Mouse (Mus musculus) adrenal gland, postnatal 36 days (tissue): ENCODE results near the gene Myrip. TPM values are rescaled to one million over a fixed set of nuclear protein-coding genes. Genes with fewer than 3 reads are reported as not detected.
"Not testable (repeated sequence)": the region's sequence is repeated elsewhere in the genome, so short reads cannot be mapped to it uniquely, and the experiment has no call there.

Source experiments
- DNase-seq, 2 experiments: peaks; one replicate each; pipeline ENCODE4 v3.0.0; 2021; ENCODE audit warnings: mixed read lengths in 1 of 2
- total RNA-seq, 2 experiments: library from RNA; stranded (reverse); gene quantifications; 2 replicates each; pipeline ENCODE4 v1.2.3; 2021

The Myrip gene
- total RNA-seq, 2 experiments from 2014 or later, result 5.8 to 5.9 TPM

GRCm38 (mm10) chr9:120396579-120397185 is 95.4 kb downstream of the Myrip start:
- no peak for DNase-seq

- no peak for DNase-seq
Measured at GRCm38 (mm10) chr9:120398289-120398688, 97.0 kb downstream of the Myrip start.

GRCm38 (mm10) chr9:120399537-120399936 is 98.2 kb downstream of the Myrip start:
- not testable (repeated sequence) for DNase-seq

- DNase-seq, result no peak
Measured at GRCm38 (mm10) chr9:120402368-120402767, 101.1 kb downstream of the Myrip start.

- no peak for DNase-seq
Measured at GRCm38 (mm10) chr9:120403661-120404060, 102.3 kb downstream of the Myrip start.

GRCm38 (mm10) chr9:120409663-120410181 is 108.4 kb downstream of the Myrip start:
- DNase-seq, result no peak

- DNase-seq, result peak; percentile 53 to 67
Measured at GRCm38 (mm10) chr9:120410421-120410820, 109.1 kb downstream of the Myrip start.

- peak; percentile 74 to 82 for DNase-seq
Measured at GRCm38 (mm10) chr9:120415504-120415903, 114.2 kb downstream of the Myrip start.

GRCm38 (mm10) chr9:120416151-120416550 is 114.8 kb downstream of the Myrip start:
- DNase-seq, result peak in 1 of 2 experiments; percentile 40

GRCm38 (mm10) chr9:120416729-120417128 is 115.4 kb downstream of the Myrip start:
- no peak for DNase-seq

- DNase-seq, result no peak
Measured at GRCm38 (mm10) chr9:120418582-120418981, 117.3 kb downstream of the Myrip start.

GRCm38 (mm10) chr9:120424567-120424966 is 123.3 kb downstream of the Myrip start:
- no peak for DNase-seq

- peak; percentile 52 to 57 for DNase-seq
Measured at GRCm38 (mm10) chr9:120425768-120426167, 124.5 kb downstream of the Myrip start.

- no peak for DNase-seq
Measured at GRCm38 (mm10) chr9:120428181-120428580, 126.9 kb downstream of the Myrip start.

- peak; percentile 62 to 64 for DNase-seq
Measured at GRCm38 (mm10) chr9:120433747-120434146, 132.4 kb downstream of the Myrip start.

GRCm38 (mm10) chr9:120435841-120436240 is 134.5 kb downstream of the Myrip start:
- DNase-seq, result no peak

GRCm38 (mm10) chr9:120436854-120437253 is 135.5 kb downstream of the Myrip start:
- no peak for DNase-seq

GRCm38 (mm10) chr9:120437266-120437876 is 136.1 kb downstream of the Myrip start:
- no peak for DNase-seq

- DNase-seq, result no peak
Measured at GRCm38 (mm10) chr9:120438350-120438749, 137.0 kb downstream of the Myrip start.

- DNase-seq, result no peak
Measured at GRCm38 (mm10) chr9:120438781-120439180, 137.5 kb downstream of the Myrip start.

- DNase-seq, result no peak
Measured at GRCm38 (mm10) chr9:120444642-120445041, 143.3 kb downstream of the Myrip start.

- DNase-seq, result no peak
Measured at GRCm38 (mm10) chr9:120449696-120450329, 148.5 kb downstream of the Myrip start.
